Mouse (Mus musculus) neural tube, postnatal 0 days (tissue): Measurements from ENCODE around the gene Six2. TPM values are rescaled to one million over a fixed set of nuclear protein-coding genes. Genes with fewer than 3 reads are reported as not detected.

Experiments
- polyA plus RNA-seq: library from polyadenylated mRNA; unstranded; fragments of >200 nt; fragmentation: Nextera tagmentation; extraction: Ambion mirVana; gene quantifications from 2 replicates; pipeline ENCODE4 v1.2.1, GENCODE M21; 2015

Six2 gene
- polyA plus RNA-seq: not detected in 2 replicates

DNA sequence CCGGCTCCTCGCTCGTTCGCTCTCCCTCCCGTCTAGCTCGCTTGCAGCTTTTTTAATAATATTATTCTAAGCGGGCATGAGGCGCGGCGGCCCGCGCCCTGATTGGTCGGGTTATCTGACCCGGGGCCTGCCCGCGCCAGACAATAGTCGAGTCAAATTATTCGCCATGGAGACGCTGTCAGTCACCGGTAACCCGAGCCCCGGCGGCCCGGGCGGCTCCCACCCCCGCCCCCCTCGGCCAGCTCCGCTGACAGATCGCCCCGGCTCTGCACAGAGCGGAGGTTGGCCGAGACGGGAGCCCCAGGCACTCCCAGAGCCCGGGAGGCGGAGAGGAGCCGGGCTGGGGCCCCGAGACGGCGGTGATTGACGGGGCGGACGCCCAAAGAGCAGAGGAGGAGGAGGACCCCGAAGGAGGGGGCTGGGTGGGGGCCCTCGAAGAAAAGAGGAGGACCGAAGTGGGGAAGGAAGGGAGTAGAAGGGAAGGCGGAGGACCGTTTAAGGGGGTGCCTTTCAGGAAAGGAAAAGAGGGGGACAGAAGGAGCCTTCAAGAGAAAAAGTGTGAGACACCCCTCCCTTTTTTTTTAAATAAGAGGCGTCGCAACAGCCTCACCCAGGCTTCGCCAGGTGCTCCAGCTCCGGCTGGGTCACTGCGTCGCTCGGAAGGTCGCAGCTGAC is at the start of gene Six2:
Gene Six2, minus strand, starts transcription at position 39 of the 675 bp plus-strand sequence.

Other genes with a start within 250 kb of the Six2 start
- not detected in 2 replicates for gene Six3, start 74.7 kb downstream of the Six2 start, polyA plus RNA-seq